ENCODE assay signal across 12 mouse cellular contexts in the genomic region with DNA sequence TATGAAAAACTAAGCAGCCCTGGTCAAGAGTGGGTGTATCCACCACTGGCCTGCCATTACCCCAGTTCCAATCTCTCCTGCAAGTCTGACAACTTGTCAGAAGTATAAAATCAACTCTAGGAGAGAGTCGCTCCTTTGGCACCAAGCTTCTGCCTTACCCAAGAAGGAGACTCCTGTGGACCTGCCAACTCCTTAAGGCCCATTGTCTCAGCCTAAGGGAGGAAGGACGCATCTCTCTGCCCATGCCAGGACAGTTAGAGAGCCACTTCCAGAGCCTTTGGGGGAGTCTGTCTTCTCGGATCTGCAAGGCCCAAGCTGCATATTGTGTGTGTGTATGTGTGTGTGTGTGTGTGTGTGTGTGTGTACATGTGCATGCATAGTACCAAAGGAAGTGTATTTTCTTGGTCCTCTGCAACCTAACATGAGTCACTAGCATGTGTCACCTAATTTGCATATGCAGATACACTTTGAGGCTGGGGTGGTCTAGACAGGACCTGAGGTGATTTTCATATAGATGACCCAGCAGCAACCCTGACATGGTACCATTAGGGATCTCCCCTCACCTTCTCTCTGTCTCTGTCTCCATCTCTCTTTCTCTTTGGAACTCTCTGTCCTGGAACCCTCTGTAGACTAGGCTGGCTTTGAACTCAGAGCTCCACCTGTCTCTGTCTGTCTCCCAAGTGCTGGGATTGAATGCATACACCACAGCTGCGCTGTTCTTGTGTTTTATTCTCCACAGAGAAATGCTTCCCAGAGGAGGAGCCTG.
DNase-seq lines count a peak whose midpoint lies in the region; ATAC-seq and TF ChIP-seq lines count a peak whose summit lies in the region.
"Had no signal": no experiment of that assay in that cellular context is flagged by ENCODE, and none has a peak within 500 bp of the region (broad histone marks: within the 10 kb centered on the region; RNA-seq: fewer than 3 reads in every experiment).

No protein-coding gene starts in this region.

- TF ChIP-seq CTCF in MEL (IDR thresholded peaks at IDR 0.05 in 2 of 3, conservative IDR thresholded peaks at IDR 0.05 in 1 of 3; ENCODE audit: control insufficient read depth in 1 of 3, insufficient read depth in 1 of 3, low read depth in 2 of 3, low read length in 3 of 3, poor library complexity in 1 of 3, severe bottlenecking in 1 of 3), result no peak

- no peaks in the 10 kb centered on the region for H3K79me2 ChIP-seq in MEL (ENCODE audit: control insufficient read depth, insufficient read depth, low read length, poor library complexity)

- H3K9me3 ChIP-seq in hindbrain, embryonic 10.5 days, result no peaks in the 10 kb centered on the region
- no peaks in the 10 kb centered on the region for H3K9me3 ChIP-seq in hindbrain, embryonic 16.5 days (ENCODE audit: control insufficient read depth, low read length)
- no peaks in the 10 kb centered on the region for H3K9me3 ChIP-seq in MEL (replicated peaks; ENCODE audit: insufficient read depth, low read length)
- H3K9me3 ChIP-seq in liver, embryonic 11.5 days (ENCODE audit: control insufficient read depth, low read length), result no peaks in the 10 kb centered on the region

- TF ChIP-seq RAD21 in MEL (IDR thresholded peaks at IDR 0.05; ENCODE audit: low read depth, low read length), result no peak

- no peak overlapping the region for H3K9ac ChIP-seq in hindbrain, embryonic 16.5 days (ENCODE audit: low read depth, low read length)
- H3K9ac ChIP-seq in MEL (ENCODE audit: control insufficient read depth, low read depth, low read length, poor library complexity, severe bottlenecking), result no peak overlapping the region
- no peak overlapping the region for H3K9ac ChIP-seq in liver, embryonic 11.5 days (ENCODE audit: low read depth, low read length)

- DNase-seq in hindbrain, embryonic 10.5 days (ENCODE audit: low spot score), result no peak
- DNase-seq in 416B (ENCODE audit: low read depth) (peak; percentile 66), MEL (ENCODE audit: low read depth, low spot score) (no peak)
- DNase-seq in liver, embryonic 11.5 days (ENCODE audit: low spot score), result peak; percentile 20
- no peak for DNase-seq in right cerebral cortex, adult 2 months (ENCODE audit: low spot score in 2 of 2)
- DNase-seq in urinary bladder, postnatal 10 days (ENCODE audit: low spot score), result no peak
- DNase-seq: adrenal gland, postnatal 25 days; cerebellum, adult 8-10 months; lung, postnatal 10 days; right cerebral cortex, adult 18-20 months had no signal

- H3K27me3 ChIP-seq in hindbrain, embryonic 10.5 days (ENCODE audit: insufficient read depth, poor library complexity, severe bottlenecking), result no peaks in the 10 kb centered on the region
- H3K27me3 ChIP-seq in hindbrain, embryonic 16.5 days (replicated peaks; ENCODE audit: control insufficient read depth, insufficient read depth, low read length), result no peaks in the 10 kb centered on the region
- H3K27me3 ChIP-seq in MEL (ENCODE audit: control insufficient read depth in 1 of 2, insufficient read depth in 2 of 2, low read length in 2 of 2), result no peaks in the 10 kb centered on the region
- H3K27me3 ChIP-seq in liver, embryonic 11.5 days (replicated peaks; ENCODE audit: control insufficient read depth, insufficient read depth, low read length), result no peaks in the 10 kb centered on the region

- H3K36me3 ChIP-seq in hindbrain, embryonic 10.5 days, result no peaks in the 10 kb centered on the region
- no peaks in the 10 kb centered on the region for H3K36me3 ChIP-seq in hindbrain, embryonic 16.5 days (ENCODE audit: control insufficient read depth, insufficient read depth, low read length)
- H3K36me3 ChIP-seq in MEL (ENCODE audit: control insufficient read depth in 1 of 2, insufficient read depth in 2 of 2, low read length in 2 of 2), result peaks cover 0 to 7% of the 10 kb centered on the region in 2 experiments; a peak in 2 of 4 replicates
- no peaks in the 10 kb centered on the region for H3K36me3 ChIP-seq in liver, embryonic 11.5 days (ENCODE audit: control insufficient read depth, insufficient read depth, low read length)

- no peak for TF ChIP-seq EP300 in MEL (IDR thresholded peaks at IDR 0.05; ENCODE audit: low read depth in 1 of 2, low read length in 2 of 2)

- WGBS in hindbrain, embryonic 10.5 days, result 87% methylated on average over 4 of the region's 4 CpGs
- WGBS in hindbrain, embryonic 16.5 days, result 79% methylated on average over 4 of the region's 4 CpGs
- WGBS in liver, embryonic 11.5 days, result 87% methylated on average over 4 of the region's 4 CpGs

- ATAC-seq in hindbrain, embryonic 16.5 days, result no peak
- ATAC-seq in liver, embryonic 11.5 days (replicated peaks; ENCODE audit: low FRiP score), result no peak

- TF ChIP-seq POLR2A in MEL (IDR thresholded peaks at IDR 0.05; ENCODE audit: control insufficient read depth in 1 of 2, insufficient read depth in 1 of 2, low read depth in 1 of 2, low read length in 2 of 2, poor library complexity in 1 of 2), result no peak

- no peak overlapping the region for H3K4me2 ChIP-seq in hindbrain, embryonic 16.5 days (ENCODE audit: low read length)
- no peak overlapping the region for H3K4me2 ChIP-seq in liver, embryonic 11.5 days

- H3K27ac ChIP-seq in hindbrain, embryonic 10.5 days, result peak overlapping the region; percentile 72; the same call in 1 of the 2 replicates
- no peak overlapping the region for H3K27ac ChIP-seq in hindbrain, embryonic 16.5 days (ENCODE audit: low read depth, low read length)
- H3K27ac ChIP-seq in MEL (ENCODE audit: control insufficient read depth, low read depth, low read length), result no peak overlapping the region
- H3K27ac ChIP-seq in liver, embryonic 11.5 days (ENCODE audit: low read depth, low read length), result no peak overlapping the region

- peaks cover 42% of the 10 kb centered on the region for H3K4me1 ChIP-seq in hindbrain, embryonic 10.5 days (replicated peaks)
- peaks cover 16% of the 10 kb centered on the region for H3K4me1 ChIP-seq in hindbrain, embryonic 16.5 days (ENCODE audit: control insufficient read depth, insufficient read depth, low read depth, low read length)
- peaks cover 11 to 28% of the 10 kb centered on the region in 2 experiments for H3K4me1 ChIP-seq in MEL (ENCODE audit: control insufficient read depth in 1 of 2, insufficient read depth in 2 of 2, low read length in 2 of 2)
- H3K4me1 ChIP-seq in liver, embryonic 11.5 days (replicated peaks; ENCODE audit: control insufficient read depth, insufficient read depth, low read length), result peaks cover 7% of the 10 kb centered on the region; the same call in 1 of the 2 replicates

- H3K4me3 ChIP-seq in hindbrain, embryonic 10.5 days, result no peak overlapping the region
- H3K4me3 ChIP-seq in hindbrain, embryonic 16.5 days (ENCODE audit: low read length), result no peak overlapping the region
- no peak overlapping the region for H3K4me3 ChIP-seq in MEL (ENCODE audit: control insufficient read depth in 1 of 2, insufficient read depth in 1 of 2, low read depth in 2 of 2, low read length in 2 of 2)
- no peak overlapping the region for H3K4me3 ChIP-seq in liver, embryonic 11.5 days (ENCODE audit: low read depth, low read length)
- H3K4me3 ChIP-seq: layer of hippocampus, adult 2 months had no signal

TF ChIP-seq in MEL, 35 proteins besides CTCF, POLR2A, EP300 and RAD21:
- TF ChIP-seq GATA1 (IDR thresholded peaks at IDR 0.05; ENCODE audit: low read depth, low read length) (no peak), ELF1 (IDR thresholded peaks at IDR 0.05; ENCODE audit: low read depth, low read length) (0 out of 2 replicates have a peak, but pooled peaks have one; percentile 4)

Comparison
In these comparisons a context has a peak if more than half of its experiments do, and no peak if none do; other contexts are left out.
1. DNase-seq: peak in 416B (single experiment) and liver, embryonic 11.5 days (single experiment); none in hindbrain, embryonic 10.5 days (single experiment), MEL (single experiment), right cerebral cortex, adult 2 months (0 of 2) and urinary bladder, postnatal 10 days (single experiment).